Mouse (Mus musculus): ENCODE results near the gene Chrna3.

DNA sequence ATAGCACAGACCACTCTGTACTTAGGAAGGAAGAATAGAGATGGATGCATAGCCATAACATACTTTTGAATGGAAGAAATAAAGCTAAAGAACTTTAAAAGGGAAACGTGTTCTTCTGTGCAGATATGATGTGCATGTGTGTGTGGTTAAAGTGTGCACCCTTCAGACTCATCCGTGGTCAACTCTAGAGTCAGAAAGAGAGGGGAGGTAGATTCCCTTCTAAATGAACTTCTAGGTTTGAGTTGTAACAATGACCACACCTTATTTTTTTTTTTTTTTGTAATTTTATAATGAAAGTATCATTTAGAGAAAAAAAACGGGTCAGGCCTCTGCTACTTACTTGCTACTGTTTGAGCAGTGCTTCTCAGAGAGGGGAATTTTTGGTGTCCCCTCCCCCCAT lies 36.0 kb downstream of the Chrna3 start:
- TF ChIP-seq POLR2A (IDR thresholded peaks at IDR 0.05; ENCODE audit: insufficient read depth, low read depth, low read length): no peak
- no peak for TF ChIP-seq CTCF (IDR thresholded peaks at IDR 0.05; ENCODE audit: insufficient read depth, low read depth, low read length)

All from olfactory bulb, adult 2 months (tissue).